Mouse (Mus musculus): ENCODE results near the gene Spata31d1b.

The Spata31d1b gene

GRCm38 (mm10) chr13:59750310-59750709, 38.2 kb downstream of the Spata31d1b start:
- DNase-seq (ENCODE audit: low spot score), result no peak

GRCm38 (mm10) chr13:59756906-59757305, 44.8 kb downstream of the Spata31d1b start:
- no peak for DNase-seq (ENCODE audit: low spot score)

GRCm38 (mm10) chr13:59762791-59763190, 50.7 kb downstream of the Spata31d1b start:
- no peak for DNase-seq (ENCODE audit: low spot score)

- no peak for DNase-seq (ENCODE audit: low spot score)
Observed at GRCm38 (mm10) chr13:59766786-59767515, 54.9 kb downstream of the Spata31d1b start.

- no peak for DNase-seq (ENCODE audit: low spot score)
Observed at GRCm38 (mm10) chr13:59768531-59768930, 56.4 kb downstream of the Spata31d1b start.
